Mouse (Mus musculus): ENCODE measurements around the gene Psmb7.

The Psmb7 gene

GRCm38 (mm10) chr2:38643625-38644427 is at the start of gene Psmb7:
Psmb7 (minus strand) TSS chr2:38644087.
- peak; percentile 83 for DNase-seq

- no peak for DNase-seq
These were observed 47.7 kb upstream of the Psmb7 start for GRCm38 (mm10) chr2:38691542-38691941.

- no peak for DNase-seq
These were observed 46.0 kb upstream of the Psmb7 start for GRCm38 (mm10) chr2:38689881-38690280.

GRCm38 (mm10) chr2:38688791-38689520 is 45.1 kb upstream of the Psmb7 start:
- DNase-seq: peak; percentile 37

GRCm38 (mm10) chr2:38685746-38686145 is 41.9 kb upstream of the Psmb7 start:
- DNase-seq: no peak

GRCm38 (mm10) chr2:38683083-38683482 is 39.2 kb upstream of the Psmb7 start:
- DNase-seq: no peak

- DNase-seq: no peak
These were observed 38.3 kb upstream of the Psmb7 start for GRCm38 (mm10) chr2:38682209-38682608.

GRCm38 (mm10) chr2:38678947-38679346 is 35.1 kb upstream of the Psmb7 start:
- DNase-seq: no peak

- DNase-seq: no peak
These were observed 31.6 kb upstream of the Psmb7 start for GRCm38 (mm10) chr2:38675366-38675969.

- DNase-seq: no peak
These were observed 28.6 kb upstream of the Psmb7 start for GRCm38 (mm10) chr2:38672496-38672895.

- DNase-seq: no peak
These were observed 25.1 kb upstream of the Psmb7 start for GRCm38 (mm10) chr2:38668802-38669580.

- no peak for DNase-seq
These were observed 17.5 kb upstream of the Psmb7 start for GRCm38 (mm10) chr2:38661398-38661797.

- peak; percentile 80 for DNase-seq
These were observed 14.5 kb upstream of the Psmb7 start for GRCm38 (mm10) chr2:38658338-38658836.

- DNase-seq: no peak
These were observed 9.8 kb upstream of the Psmb7 start for GRCm38 (mm10) chr2:38653694-38654093.

- no peak for DNase-seq
These were observed 9.4 kb upstream of the Psmb7 start for GRCm38 (mm10) chr2:38653293-38653619.

GRCm38 (mm10) chr2:38652565-38653292 is 8.8 kb upstream of the Psmb7 start:
- DNase-seq: peak; percentile 11

GRCm38 (mm10) chr2:38652098-38652497 is 8.2 kb upstream of the Psmb7 start:
- no peak for DNase-seq

- DNase-seq: no peak
These were observed 6.5 kb upstream of the Psmb7 start for GRCm38 (mm10) chr2:38650340-38650739.

GRCm38 (mm10) chr2:38647661-38648060 is 3.8 kb upstream of the Psmb7 start:
- no peak for DNase-seq

GRCm38 (mm10) chr2:38647201-38647606 is 3.3 kb upstream of the Psmb7 start:
- peak; percentile 63 for DNase-seq

- peak; percentile 64 for DNase-seq
These were observed 2.0 kb upstream of the Psmb7 start for GRCm38 (mm10) chr2:38645936-38646335.

GRCm38 (mm10) chr2:38641761-38642160 is 2.1 kb downstream of the Psmb7 start:
- DNase-seq: no peak
